Mouse (Mus musculus): ENCODE measurements at regions not wholly inside any gene's neighbourhood (a gene's known extent, or its start where the extent isn't known, plus 50 kb on each side); places are given as distances from the start of the nearest gene placed in this dataset.

DNA sequence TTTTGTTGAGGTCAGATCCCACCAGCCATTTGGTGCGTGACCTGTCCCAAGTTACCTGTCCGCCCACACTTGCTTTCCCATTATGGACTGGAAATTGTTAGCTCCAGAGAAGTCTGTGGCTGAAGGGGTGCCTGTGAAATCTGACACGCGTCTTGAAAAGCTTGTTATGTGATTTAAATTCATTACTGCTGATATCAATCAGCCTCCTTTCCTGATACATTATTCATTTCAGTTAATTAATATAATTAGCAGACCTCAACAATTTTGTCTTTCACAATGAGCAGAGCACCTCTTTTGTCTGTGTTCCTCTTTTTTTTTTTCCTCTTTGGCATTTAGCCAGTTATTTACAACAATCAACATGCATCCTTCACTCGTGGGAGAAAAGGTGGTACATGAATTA, 58.6 kb upstream of the Grip1 start:
- TF ChIP-seq CTCF (conservative IDR thresholded peaks at IDR 0.05): no peak
- H3K4me3 ChIP-seq: no peak overlapping the region
- no peak overlapping the region for H3K27ac ChIP-seq
- no peak for DNase-seq (ENCODE audit: low spot score in 2 of 2)

DNA sequence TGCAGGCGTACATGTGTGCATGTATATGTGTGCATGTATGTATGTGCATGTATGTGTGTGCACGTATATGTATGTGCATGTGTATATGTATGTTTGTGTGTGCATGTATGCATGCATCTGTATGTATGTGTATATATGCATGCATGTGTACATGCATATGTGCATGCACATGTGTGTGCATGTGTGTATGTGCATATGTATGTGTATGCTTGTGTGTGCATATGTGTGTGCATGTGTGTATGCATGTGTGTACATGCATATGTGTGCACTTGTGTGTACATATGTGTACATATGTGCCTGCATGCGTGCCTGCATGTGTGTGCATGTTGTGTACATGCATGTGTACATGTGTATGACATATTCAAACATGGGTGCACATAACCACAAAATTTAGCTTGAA, 65.7 kb upstream of the Grip1 start:
- no peak for TF ChIP-seq CTCF (conservative IDR thresholded peaks at IDR 0.05)

DNA sequence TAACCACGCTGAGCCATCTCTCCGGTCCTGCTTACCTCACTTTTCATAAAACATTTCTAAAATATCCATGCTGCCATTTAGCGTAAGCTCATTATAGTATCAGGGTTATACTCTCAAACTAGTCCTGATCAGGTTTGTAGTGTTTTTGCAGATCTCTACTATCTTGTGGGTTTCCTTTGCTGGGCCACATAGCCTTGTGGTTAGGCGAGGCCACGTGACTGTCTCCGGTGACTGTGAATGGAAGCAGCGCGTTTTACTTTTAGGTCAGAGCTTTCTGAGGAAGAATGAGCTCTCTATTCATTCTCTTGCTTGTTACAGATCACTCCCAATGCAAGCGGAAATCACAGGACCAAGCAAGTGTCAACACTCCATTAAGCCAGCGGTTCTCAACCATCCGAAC, 71.4 kb upstream of the Grip1 start:
- Histone ChIP-seq H3K4me3 (no peak overlapping the region), H3K27ac (no peak overlapping the region)
- DNase-seq (ENCODE audit: low spot score in 2 of 2): no peak
- TF ChIP-seq CTCF (conservative IDR thresholded peaks at IDR 0.05): no peak

More for the DNA sequence above, 65.7 kb upstream of the Grip1 start:
- no peak for DNase-seq (ENCODE audit: low spot score in 2 of 2)
- Histone ChIP-seq H3K27ac (no peak overlapping the region), H3K4me3 (no peak overlapping the region)

DNA sequence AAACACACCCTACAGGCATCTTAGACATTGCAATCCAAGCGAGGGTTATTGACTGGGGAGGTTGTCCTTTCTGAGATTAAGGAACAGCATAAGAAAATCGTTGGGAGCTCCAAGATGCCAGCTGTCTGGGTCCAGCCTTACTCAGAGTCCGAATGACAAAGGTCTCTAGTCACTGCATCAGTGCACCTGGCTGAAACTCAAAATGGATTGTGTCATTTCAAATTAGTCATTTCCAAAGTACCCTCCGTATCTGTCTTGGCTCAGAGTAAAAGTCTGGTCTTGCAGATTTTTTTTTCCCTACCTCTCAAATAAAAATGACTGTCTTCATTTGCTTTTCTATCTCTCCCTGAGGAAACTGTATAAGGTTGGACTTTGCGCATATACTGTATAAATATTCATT, 85.1 kb upstream of the Grip1 start:
- no peak for TF ChIP-seq CTCF (conservative IDR thresholded peaks at IDR 0.05)
- Histone ChIP-seq H3K4me3 (no peak overlapping the region), H3K27ac (no peak overlapping the region)
- no peak for DNase-seq (ENCODE audit: low spot score in 2 of 2)

DNA sequence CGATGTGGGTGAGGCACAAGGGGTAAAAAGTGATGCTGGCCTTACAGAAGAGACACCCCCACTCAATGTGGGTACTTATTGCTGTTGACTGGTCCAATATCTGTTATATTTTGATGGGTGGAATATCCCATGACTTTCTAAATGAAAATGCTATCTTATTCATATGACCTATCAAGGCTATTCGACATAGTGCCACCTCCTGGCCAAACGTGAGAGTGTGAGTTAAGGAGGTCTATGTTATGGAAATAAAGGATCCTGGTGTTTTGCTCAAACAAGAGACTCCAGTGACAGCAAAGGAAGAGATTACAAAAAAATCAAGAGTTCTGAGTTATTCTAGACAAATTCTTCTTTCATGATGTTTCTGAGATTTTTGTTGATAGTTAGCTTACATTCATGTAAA, 90.0 kb upstream of the Grip1 start:
- Histone ChIP-seq H3K27ac (no peak overlapping the region), H3K4me3 (no peak overlapping the region)
- peak; percentile 79 for TF ChIP-seq CTCF (conservative IDR thresholded peaks at IDR 0.05)
- DNase-seq (ENCODE audit: low spot score in 2 of 2): peak in 1 of 2 experiments; percentile 51

DNA sequence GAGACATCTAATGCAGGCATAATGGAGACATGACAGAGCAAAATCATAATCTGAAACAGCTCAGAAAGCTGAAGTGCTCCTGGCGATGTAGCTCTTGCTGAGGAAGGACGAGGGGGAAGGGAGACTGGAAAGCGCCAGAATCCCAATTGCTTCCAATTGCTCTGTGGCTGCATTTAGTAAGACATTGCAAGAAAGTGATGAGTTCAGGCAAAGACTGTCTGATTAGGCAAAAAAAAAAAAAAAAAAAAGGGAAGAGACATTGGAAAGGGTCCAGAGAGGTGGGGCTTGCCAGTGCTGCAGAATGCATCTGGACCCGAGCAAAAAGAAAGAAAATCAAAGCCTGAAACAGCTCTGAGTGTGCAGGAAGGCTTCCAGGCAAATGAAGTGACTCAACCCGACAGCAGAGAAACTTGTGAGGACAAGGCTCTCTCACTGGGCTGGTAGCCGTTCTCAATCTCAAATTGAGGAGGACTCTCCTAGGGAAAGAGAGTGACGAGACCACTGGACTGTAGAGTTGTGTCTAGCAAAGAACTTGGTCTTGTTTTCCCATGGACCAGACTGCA, 94.8 kb upstream of the Grip1 start:
- peak in 1 of 2 experiments; percentile 7 for DNase-seq (ENCODE audit: low spot score in 2 of 2)
- no peak overlapping the region for H3K27ac ChIP-seq
- H3K4me3 ChIP-seq: no peak overlapping the region
- no peak for TF ChIP-seq CTCF (conservative IDR thresholded peaks at IDR 0.05)

DNA sequence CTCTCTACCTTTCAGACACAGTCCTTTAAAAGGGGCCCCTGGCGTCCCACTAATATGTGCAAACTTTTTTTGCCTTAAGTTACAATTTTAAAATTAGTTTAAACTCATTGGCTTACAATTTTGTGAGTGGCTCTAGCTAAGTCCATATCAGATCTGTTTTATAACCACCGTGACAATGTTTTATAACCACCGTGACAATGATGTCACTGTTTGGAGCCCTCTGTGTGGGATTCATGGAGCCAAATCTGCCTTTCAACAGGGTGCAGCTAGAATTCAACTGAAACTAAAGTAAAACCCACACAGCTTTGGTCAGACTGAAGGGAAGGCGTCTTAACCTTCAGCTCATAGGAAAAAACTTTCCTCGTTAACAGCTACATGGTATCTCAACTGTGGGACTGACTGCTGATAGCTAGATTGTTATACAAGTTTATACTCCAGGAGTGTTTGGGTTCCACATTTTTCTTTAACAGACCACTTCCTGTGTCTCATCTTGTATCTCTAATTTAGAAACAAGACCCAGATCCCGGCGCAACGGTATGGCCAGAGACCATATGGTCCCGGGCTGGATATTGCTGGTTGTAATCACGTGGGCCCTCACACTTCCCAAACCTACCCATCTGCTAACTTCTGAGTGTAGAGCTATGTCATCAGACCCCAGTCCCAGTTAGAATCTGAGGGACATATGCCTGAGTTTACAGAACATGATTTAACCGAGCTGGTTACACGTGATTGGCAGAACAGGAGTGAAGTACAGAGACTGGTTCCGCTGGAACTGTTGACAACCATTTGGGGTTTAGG, 102.7 kb upstream of the Cand1 start:
- DNase-seq (ENCODE audit: low spot score in 2 of 2): no peak
- TF ChIP-seq CTCF (conservative IDR thresholded peaks at IDR 0.05): no peak
- Histone ChIP-seq H3K4me3 (no peak overlapping the region), H3K27ac (no peak overlapping the region)

DNA sequence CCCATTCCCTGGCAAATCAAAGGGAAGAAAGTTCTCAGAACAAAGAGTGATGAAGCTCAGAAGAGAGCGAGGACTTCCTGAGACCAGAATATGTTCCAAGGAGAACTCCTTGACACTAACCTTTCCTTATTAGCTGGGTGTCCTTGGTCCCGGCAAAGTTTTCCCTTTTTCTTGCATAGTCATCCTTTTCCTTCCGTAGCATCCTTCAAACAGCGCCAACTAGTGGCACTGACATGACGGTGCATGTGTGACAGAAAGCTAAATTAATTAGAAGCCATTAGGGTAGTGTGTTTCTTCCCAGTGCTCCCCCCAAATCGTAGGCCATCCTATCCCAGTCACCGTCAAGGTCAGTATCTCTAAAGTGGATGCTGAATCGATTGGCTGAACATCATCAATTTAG, 100.5 kb upstream of the Cand1 start:
- DNase-seq (ENCODE audit: low spot score in 2 of 2): no peak
- TF ChIP-seq CTCF (conservative IDR thresholded peaks at IDR 0.05): peak; percentile 67
- Histone ChIP-seq H3K4me3 (no peak overlapping the region), H3K27ac (no peak overlapping the region)

DNA sequence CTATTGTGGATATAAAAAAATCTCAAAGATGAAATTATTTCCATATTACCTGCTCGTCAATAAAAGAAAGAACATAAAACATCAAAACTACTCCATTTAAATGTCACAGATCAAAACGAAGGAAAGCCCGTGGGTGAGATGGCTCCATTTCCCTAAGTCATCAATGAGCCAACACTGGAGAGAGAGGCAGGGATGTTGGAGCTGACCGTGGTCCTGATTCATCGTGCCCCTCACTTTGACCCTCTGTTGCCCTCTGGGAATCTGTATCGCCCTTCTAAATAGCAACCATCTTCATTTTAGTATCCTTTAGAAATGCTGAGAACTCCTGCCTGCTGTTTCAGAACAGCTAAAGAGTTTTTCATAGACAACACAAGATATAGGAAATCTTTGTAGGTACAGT, 87.1 kb upstream of the Cand1 start:
- Histone ChIP-seq H3K4me3 (no peak overlapping the region), H3K27ac (no peak overlapping the region)
- TF ChIP-seq CTCF (conservative IDR thresholded peaks at IDR 0.05): no peak
- DNase-seq (ENCODE audit: low spot score in 2 of 2): no peak

DNA sequence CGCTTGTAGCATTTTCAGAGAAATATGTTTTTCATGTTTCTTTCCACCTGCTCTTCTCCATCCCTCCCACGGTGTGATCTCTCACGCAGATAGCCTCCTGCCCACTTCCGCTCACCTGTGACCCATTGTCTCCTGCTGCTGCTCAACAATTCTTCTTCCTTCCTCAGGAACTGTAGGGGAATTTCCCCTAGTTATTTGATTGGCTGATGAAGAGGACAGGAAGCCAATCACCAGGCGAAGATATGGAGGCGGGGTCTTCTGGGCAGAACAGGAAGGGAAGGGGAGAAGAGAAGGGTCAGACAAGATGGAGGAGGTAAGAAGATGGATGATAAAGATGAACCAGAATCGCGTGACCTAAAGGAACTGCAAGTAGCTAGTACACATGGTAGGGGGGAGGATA, 80.1 kb upstream of the Cand1 start:
- Histone ChIP-seq H3K27ac (no peak overlapping the region), H3K4me3 (no peak overlapping the region)
- no peak for DNase-seq (ENCODE audit: low spot score in 2 of 2)
- TF ChIP-seq CTCF (conservative IDR thresholded peaks at IDR 0.05): no peak

DNA sequence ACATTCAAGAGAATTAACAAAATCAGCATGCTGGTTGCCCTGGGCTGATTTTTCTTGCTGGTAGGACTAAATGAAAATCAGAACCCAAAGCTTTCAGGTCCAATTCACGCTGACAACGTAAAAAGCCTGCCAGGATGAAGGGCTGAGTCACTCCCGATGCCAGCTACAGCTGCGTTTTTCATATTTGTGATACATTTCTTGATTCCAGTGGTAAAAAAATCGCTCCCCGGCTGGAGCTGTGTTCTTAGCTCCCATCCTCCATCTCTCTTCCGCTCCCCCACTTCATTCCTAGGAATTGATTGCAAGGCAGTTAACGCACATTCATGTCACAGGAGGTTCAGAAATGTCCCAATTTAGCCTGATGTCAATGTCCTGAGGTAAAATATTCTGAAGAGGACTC, 78.6 kb upstream of the Cand1 start:
- DNase-seq (ENCODE audit: low spot score in 2 of 2): peak in 1 of 2 experiments; percentile 26
- Histone ChIP-seq H3K4me3 (peak overlapping the region; percentile 26; the same call in 1 of the 2 replicates), H3K27ac (no peak overlapping the region)
- TF ChIP-seq CTCF (conservative IDR thresholded peaks at IDR 0.05): no peak

DNA sequence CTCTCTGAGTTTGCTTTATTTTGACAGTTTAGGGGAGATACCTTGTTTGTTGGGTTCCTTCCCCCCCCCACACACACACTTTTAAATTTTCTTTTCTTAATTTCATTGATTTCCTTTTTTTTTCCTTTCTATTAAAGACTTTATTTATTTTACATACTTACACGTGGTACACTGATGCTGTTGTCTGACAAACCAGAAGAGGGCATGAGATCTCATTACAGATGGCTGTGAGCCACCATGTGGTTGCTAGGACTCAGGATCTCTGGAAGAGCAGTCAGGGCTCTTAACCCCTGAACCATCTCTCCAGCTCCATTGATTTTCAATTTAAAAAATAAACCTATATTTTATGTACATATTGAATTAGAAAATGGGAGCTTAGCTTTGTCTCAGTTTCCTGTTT, 71.7 kb upstream of the Cand1 start:
- DNase-seq (ENCODE audit: low spot score in 2 of 2): no peak
- TF ChIP-seq CTCF (conservative IDR thresholded peaks at IDR 0.05): peak; percentile 40
- Histone ChIP-seq H3K27ac (no peak overlapping the region), H3K4me3 (no peak overlapping the region)

DNA sequence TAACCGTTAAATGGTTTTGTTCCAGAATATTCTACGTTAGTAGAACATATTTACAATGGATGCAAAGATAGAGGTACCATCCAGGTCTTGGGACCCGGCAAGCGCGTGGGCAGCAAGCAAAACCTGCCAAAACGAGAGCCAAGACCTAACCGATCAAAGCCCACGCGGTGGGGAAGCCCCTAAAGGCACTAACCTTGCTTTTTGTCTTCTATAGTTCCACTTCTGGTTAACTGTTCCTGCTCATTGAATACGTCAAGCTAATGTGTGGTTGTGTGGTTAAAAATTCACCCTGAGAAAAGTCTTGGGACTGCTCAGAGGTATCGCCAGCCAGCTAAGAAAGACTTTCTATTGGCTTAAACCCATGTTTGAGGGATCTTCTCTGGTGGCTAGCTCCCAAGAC, 55.9 kb upstream of the Cand1 start:
- Histone ChIP-seq H3K4me3 (no peak overlapping the region), H3K27ac (no peak overlapping the region)
- DNase-seq (ENCODE audit: low spot score in 2 of 2): no peak
- TF ChIP-seq CTCF (conservative IDR thresholded peaks at IDR 0.05): no peak

Measured in layer of hippocampus, adult 2 months (tissue).